Mouse (Mus musculus) ES-Bruce4 (cell line): ENCODE data around the gene Prpf18.

ENCODE experiments used
- CTCF ChIP-seq: IDR thresholded peaks from one replicate; pipeline ENCODE4 v1.8.1; 2011; ENCODE audit warnings: low read depth, low read length
- POLR2A ChIP-seq: IDR thresholded peaks from one replicate; pipeline ENCODE4 v1.8.1; 2011; ENCODE audit warnings: low read length; ENCODE audit not compliant: insufficient read depth

GRCm38 (mm10) chr2:4592666-4593065 is 59.2 kb downstream of the Prpf18 start:
- TF ChIP-seq POLR2A, result no peak
- no peak for TF ChIP-seq CTCF
